Mouse (Mus musculus) erythroblast, adult 5-6 weeks (primary cell): Measurements from ENCODE around the gene Asb3. TPM values are rescaled to one million over a fixed set of nuclear protein-coding genes. Genes with fewer than 3 reads are reported as not detected.

Experiments
- ATAC-seq: replicated peaks from 2 replicates; pipeline ENCODE4 v1.8.0; 2016; ENCODE audit warnings: moderate number of reproducible peaks, mild to moderate bottlenecking, moderate TSS enrichment, inconsistent platforms; ENCODE audit not compliant: poor library complexity, low FRiP score, severe bottlenecking
- total RNA-seq, 2 experiments: library from RNA; stranded (forward) in 1 of 2; stranded (reverse) in 1 of 2; fragments of 150-400 nt in 1 of 2; fragments of 200-764, 138-1000 nt in 1 of 2; gene quantifications; 2 replicates each; pipeline versions ENCODE4 v1.2.3 to v1.2.4; 2015 to 2017; ENCODE audit warnings: low replicate concordance in 2 of 2

Gene Asb3
- 23.6 and 27.4 TPM in 2 replicates for total RNA-seq (2015; ENCODE audit: low replicate concordance)
- 20.9 and 29.5 TPM in 2 replicates for total RNA-seq (2017; ENCODE audit: low replicate concordance)

DNA sequence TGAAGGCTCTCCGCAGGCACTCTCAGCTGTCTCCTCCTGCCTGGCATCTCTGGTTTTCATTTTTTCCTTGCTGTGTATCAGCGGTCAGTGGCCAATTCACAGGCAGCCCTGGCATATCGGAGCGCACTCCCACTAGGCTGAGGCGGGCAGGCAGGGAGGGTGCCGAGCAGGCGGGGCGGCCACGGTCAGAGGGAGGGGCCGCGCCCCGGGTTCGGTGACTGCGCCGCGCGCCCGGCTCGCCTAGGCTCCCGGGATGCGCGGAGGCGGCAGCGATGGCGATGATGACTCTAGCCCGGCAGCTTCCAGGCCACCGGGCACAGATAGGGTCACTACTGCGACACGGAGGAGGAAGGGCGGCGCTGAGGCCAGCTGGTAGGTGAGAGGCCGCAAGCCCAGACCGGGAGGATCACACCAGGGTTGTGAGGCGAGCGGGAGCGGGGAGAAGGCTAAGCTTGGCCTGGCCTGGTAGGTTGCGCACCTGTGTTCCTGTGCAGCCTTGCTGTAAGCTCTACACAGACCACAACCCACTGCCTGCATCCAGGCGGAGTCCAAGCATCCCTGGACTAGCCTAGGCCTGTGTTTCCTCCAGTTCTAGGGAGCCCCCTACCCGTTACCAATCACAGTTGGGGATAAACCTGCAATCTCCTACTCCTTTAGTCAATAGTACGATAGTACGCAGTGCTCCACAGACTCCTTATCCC lies at the start of gene Asb3, which contains the start of gene Gpr75:
Gene Asb3 (plus strand): TSS at position 246 of the 701 bp plus-strand sequence.
Gene Gpr75 (plus strand): TSS at position 188 of the 701 bp plus-strand sequence.
- ATAC-seq = peak; percentile 49

DNA sequence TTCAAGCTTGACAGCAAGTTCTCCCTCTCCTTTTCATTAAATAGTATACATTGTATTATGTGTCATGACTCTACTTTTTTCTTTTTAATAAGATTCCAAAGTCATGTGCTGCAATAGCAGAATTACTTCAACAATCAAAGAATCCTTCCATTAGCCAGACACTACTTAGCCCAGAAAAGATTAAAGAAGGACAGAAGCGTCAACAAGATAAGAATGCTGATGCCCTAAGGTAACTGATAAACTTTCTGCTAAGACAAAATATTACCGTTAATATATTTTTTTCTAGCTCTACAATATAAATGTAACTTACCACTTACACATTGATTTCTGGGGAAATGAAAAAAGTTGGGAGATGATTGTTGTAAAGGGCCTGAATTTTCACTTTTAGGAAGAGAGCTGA lies 46.4 kb upstream of the Asb3 start:
- no peak for ATAC-seq

DNA sequence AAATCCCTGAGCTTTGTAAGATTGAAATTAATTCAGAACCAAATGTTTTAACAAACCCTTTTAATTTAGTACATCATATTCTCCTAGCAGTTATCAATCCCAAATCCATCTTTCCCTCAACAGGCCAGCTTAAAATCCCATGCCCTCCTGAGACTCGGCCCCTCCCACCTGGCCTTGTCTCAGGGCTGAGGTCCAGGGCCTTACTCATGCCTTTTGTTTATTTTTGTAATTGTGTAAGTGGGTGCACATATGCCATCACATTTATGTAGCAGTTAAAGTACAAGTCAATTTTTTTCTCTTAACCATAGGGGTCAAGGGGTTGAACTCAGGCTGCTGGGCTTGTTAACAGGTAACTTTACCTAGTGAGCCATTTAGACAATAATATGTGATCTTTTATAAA lies 40.9 kb upstream of the Asb3 start:
- ATAC-seq = no peak

DNA sequence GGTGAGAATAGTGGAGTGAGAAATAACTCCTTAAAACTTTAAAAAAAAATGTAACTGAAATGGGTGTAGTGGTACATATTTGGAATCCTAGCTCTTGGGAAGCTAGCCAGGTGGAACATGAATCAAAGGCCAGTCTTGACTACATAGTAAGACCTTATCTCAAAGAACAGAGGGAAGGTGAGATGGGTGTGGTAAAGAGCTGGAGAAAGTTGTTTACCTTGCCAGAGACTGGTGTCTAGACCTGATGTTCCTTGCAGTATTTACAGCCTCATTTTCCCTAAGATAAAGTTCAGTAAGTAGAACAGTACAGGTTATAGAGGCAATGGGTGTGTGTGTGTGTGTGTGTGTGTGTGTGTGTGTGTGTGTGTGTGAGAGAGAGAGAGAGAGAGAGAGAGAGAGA lies 12.8 kb upstream of the Asb3 start:
- ATAC-seq = no peak

DNA sequence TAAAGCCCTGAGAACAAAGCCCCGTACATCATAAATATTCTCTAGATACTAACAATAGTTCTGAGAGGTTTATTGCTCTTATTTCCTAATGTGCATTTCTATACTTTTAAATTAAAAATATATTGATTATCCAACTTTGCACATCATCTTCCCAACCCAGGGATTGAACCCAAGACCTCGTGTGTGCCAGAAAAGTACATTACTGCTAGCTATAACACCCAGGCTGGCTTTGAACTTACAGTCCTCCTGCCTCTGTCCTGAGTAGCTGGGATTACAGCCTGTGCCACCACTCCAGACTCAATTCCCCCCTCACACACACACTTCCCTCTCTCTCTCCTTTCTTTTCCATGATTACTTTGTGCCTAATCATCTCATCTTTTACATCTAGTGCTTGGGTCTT lies 2.9 kb downstream of the Asb3 start:
- no peak for ATAC-seq

DNA sequence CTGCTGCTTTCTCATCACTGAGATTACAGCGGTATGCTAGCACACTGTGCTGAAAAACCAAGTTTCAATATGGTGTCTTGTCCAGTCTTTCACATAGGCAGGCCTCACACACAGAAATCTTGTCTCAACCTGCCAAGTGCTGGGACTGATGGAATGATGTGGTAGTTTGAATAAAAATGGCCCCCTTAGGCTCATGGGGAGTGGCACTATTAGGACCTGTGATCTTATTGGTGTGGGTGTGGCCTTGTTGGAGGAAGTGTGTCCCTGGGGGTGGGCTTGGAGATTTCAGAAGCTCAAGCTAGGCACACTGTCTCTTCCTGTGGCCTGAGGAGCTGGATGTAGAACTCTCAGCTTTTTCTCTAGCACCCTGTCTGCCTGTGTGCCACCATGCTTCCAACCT lies 11.0 kb downstream of the Asb3 start:
- no peak for ATAC-seq

- ATAC-seq = peak; percentile 46
Measured at GRCm38 (mm10) chr11:30899312-30899711, 14.1 kb downstream of the Asb3 start.

GRCm38 (mm10) chr11:30912311-30912710 lies 27.1 kb downstream of the Asb3 start:
- ATAC-seq = no peak

- ATAC-seq = no peak; the same call in 1 of the 2 replicates
Measured at GRCm38 (mm10) chr11:30920641-30921040, 35.4 kb downstream of the Asb3 start.

DNA sequence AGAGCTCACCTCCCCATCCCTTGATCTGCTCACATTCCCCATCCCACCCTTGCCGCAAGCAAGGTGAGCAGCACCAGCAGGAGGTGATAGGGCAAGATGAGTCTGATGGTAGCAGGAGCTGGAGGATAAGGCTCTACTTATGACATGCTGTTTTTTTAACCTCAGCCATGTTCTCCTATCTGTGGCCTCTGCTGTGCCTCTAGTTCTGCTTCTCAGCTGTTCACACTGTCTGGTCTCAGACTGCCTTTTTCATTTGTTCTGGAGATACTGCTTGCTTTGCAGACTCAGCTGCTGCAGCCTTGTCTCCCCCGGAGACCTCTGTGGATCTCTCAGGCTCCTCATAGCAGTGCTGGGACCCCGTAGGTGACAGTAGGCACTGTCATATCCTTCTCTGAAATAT lies 38.1 kb downstream of the Asb3 start:
- 0 out of 2 replicates have a peak, but pooled peaks have one; percentile 17 for ATAC-seq

DNA sequence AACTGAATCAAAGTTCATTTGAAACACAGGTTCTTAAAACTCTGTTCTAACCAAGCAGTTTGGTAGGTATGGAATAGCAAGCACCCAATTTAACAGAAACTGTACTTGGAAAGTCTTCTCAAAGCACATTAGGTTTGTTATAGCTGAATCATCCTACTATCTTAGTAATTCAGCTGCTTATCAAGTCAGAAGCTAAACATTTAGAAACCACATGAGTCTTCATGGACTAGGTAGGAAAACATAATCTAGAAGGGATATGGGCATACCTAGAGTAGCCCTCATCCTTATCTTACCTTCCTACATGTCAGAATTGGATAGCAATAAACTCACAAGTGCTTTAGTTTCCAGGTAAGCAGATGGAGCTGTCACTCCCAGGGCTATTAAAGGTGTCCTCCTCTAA lies 42.9 kb downstream of the Asb3 start:
- 0 out of 2 replicates have a peak, but pooled peaks have one; percentile 36 for ATAC-seq

DNA sequence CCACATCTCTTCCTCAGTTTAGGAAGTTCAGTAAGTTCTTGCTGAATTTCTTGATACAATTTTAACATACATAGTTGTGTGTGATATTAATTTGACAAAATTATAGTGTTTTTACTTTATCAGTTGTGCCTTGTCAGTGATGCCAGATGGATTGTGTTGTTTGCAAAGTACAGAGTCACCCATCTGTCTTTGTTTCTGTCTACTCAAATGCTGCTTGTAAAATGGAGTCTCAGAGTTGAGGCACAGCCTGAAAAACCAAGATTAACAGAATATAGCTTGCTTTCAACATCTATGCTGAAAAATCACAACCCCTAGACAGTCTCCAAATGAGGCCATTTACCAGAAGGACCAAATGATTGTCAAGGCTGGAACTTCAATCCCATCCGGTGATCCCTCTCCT lies 43.3 kb downstream of the Asb3 start:
- no peak for ATAC-seq

DNA sequence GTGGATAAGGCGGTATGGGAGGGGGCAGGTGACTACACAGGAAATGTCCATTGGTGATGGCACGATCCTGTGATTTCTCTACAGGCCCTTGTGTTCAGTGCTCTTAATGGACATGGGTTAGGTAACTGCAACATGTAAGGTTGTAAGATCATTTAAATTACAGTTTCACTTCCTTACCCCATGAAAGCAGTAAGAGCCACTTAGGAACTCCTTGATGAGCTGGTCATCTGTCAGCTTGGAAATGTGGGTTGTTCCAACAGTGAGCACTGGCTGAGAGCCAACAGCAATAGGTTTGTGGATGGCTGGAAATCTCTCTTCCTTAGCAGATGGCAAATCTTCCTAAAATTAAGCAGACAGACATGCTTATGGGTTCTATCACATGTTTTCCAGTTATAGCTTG lies 58.3 kb downstream of the Asb3 start:
- no peak for ATAC-seq

- peak; percentile 74 for ATAC-seq
Measured at GRCm38 (mm10) chr11:30952829-30953228, 67.6 kb downstream of the Asb3 start.

GRCm38 (mm10) chr11:30953469-30954154 lies 68.4 kb downstream of the Asb3 start:
- ATAC-seq = peak; percentile 67

- ATAC-seq = peak; percentile 79
Measured at GRCm38 (mm10) chr11:30954279-30954725, 69.1 kb downstream of the Asb3 start, which contains the start of gene Erlec1. Gene Erlec1 (minus strand): TSS chr11:30954335.

DNA sequence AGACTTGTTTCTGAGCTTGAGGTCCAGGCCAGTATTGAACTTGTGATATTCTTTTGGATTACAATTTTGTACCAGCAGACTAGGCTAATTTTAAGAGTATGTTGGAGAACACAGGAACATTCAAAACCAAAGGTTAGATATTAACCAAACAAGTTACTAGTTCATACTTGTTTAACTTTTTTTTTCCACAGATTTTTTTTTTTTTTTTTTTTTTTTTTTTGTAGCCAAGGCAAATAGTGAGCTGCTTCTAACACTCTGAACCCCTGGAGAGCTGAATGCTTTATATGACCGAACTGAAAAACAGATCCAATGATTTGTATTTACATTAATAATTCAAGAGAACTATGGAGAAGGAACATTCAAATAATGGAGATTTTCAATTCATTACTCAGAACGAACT lies 100.0 kb downstream of the Asb3 start:
- no peak for ATAC-seq

DNA sequence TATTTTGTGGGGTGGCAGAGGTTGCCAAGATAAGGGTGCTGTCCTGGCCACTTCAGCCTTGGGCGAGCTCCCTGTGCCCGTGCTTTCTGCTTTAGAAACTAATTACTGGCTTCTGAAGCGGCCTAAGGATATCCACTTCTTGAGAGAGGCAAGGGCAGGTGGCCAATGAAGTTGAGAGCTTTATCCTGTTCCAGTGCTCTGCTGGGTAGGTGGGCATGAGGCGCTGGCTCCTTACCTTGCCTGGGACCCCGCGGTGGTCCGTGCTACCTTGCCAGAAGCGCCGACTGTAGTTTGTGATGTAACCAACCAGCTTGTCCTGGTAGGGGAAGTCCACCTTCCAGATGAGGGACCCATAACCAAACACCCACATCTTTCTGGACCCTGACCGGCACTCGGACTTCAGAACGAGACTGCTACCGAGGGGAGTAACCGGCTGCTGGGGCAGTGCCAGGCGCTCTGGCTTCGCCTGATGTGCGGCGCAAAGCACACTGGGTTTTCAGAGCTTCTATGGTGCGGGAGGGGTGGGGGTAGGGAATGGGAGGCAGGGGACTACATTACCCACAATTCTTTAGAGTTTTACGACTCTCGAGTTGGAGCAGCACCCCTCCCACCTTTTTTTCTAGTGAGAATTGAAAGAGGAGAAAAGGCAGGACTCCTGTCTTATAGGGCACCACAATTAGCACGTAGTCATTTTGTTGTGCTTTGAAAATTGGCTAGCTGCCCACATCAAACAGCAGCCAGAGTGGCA lies 100.8 kb downstream of the Asb3 start, which contains the start of gene Chac2:
Gene Chac2 (minus strand): TSS at position 474 of the 748 bp plus-strand sequence.
- ATAC-seq = peak; percentile 96

DNA sequence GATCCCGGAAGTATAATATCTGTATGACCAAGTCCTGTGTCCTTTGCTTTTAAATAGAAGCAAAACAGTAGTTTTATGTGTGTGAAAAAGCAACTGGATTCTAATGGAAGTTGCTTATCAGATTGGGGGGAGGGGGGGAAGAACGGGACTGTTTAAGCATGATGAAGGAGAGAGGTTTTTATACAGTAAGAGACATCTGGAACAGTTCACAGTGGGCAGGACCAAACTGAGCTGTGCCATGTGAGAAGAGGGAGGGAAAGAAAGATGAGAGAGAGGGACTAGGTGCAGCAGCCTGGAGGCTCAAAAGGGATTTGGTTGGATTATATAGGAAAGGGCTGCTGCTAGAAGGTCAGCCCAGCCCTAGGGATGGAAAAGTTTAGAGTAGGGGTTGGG lies 101.4 kb downstream of the Asb3 start:
- ATAC-seq = peak; percentile 65

DNA sequence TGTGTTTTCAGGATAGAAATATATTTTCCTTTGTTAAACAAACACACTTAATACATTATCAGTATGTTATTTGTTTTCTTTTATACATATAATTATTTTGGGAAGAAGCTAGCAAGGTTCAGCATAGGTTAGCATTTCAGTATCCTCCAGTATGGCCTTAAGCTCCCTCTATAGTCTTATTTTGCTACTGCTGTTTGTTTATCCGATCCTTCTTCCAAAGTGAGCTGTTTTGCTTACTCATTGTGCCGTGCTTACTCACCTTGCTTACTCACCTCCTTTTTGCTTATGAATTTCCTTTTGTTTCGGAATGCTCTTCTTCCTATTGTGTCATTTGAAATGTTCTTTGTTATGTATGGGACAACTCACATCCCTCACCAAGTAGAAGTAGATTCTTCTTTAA lies 111.5 kb downstream of the Asb3 start:
- peak; percentile 84 for ATAC-seq
